Comparison of ENCODE assay signal across 8 mouse cellular contexts in the genomic region with DNA sequence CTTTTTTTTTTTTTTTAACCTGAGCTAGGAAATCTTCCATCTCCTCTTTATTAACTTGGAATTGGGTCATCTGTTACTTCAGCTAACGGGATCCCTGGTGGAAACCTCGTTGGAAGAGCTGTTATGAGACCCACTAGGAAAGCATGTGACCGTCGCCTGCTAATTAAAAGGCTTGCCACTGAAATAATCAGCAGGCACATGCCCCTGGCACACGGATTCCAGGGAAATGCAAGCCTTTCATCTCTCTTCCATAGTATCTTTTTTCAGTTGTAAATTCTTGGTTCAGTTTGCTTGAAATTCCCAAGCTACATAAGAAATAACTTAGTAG. TPM values are rescaled to one million over a fixed set of nuclear protein-coding genes. Genes with fewer than 3 reads are reported as not detected.
DNase-seq lines count a peak whose midpoint lies in the region; ATAC-seq lines count a peak whose summit lies in the region.

No protein-coding gene starts in this region.

- ATAC-seq in heart, embryonic 14.5 days (ENCODE audit: insufficient number of reproducible peaks, insufficient read depth, low FRiP score, low read depth) = no peak
- no peak for ATAC-seq in embryonic facial prominence, embryonic 11.5 days (replicated peaks; ENCODE audit: insufficient number of reproducible peaks, low FRiP score, low TSS enrichment, low read depth)
- no peak for ATAC-seq in intestine, embryonic 15.5 days
- ATAC-seq in midbrain, embryonic 15.5 days (replicated peaks) = peak; percentile 57; the same call in 1 of the 2 replicates

- H3K27me3 ChIP-seq in heart, embryonic 14.5 days (ENCODE audit: control insufficient read depth, insufficient read depth, low read length) = no peaks in the 10 kb centered on the region
- H3K27me3 ChIP-seq in embryonic facial prominence, embryonic 11.5 days (ENCODE audit: control insufficient read depth, insufficient read depth, low read length) = no peaks in the 10 kb centered on the region
- H3K27me3 ChIP-seq in intestine, embryonic 15.5 days (replicated peaks) = no peaks in the 10 kb centered on the region
- H3K27me3 ChIP-seq in midbrain, embryonic 15.5 days (replicated peaks) = no peaks in the 10 kb centered on the region; the same call in 1 of the 2 replicates

- H3K4me3 ChIP-seq in heart, embryonic 14.5 days (ENCODE audit: control insufficient read depth in 1 of 2, insufficient read depth in 1 of 2, low read depth in 1 of 2, low read length in 2 of 2) = no peak overlapping the region
- no peak overlapping the region for H3K4me3 ChIP-seq in embryonic facial prominence, embryonic 11.5 days (ENCODE audit: low read depth, low read length)
- H3K4me3 ChIP-seq in intestine, embryonic 15.5 days (replicated peaks) = no peak overlapping the region
- H3K4me3 ChIP-seq in midbrain, embryonic 15.5 days = no peak overlapping the region

- peak overlapping the region; percentile 34 for H3K4me2 ChIP-seq in heart, embryonic 14.5 days (ENCODE audit: low read length)
- no peak overlapping the region for H3K4me2 ChIP-seq in embryonic facial prominence, embryonic 11.5 days (ENCODE audit: low read depth, low read length)
- 0 out of 2 replicates have a peak overlapping the region, but pooled peaks have one; percentile 17 for H3K4me2 ChIP-seq in intestine, embryonic 15.5 days (replicated peaks)
- H3K4me2 ChIP-seq in midbrain, embryonic 15.5 days = 0 out of 2 replicates have a peak overlapping the region, but pooled peaks have one; percentile 1

- WGBS in heart, embryonic 14.5 days = 3% methylated on average over 5 of the region's 5 CpGs
- WGBS in embryonic facial prominence, embryonic 11.5 days = 25% methylated on average over 5 of the region's 5 CpGs
- WGBS in intestine, embryonic 15.5 days = 27% methylated on average over 5 of the region's 5 CpGs
- WGBS in midbrain, embryonic 15.5 days = 8% methylated on average over 5 of the region's 5 CpGs

- H3K27ac ChIP-seq in heart, embryonic 14.5 days (replicated peaks in 1 of 2; ENCODE audit: control insufficient read depth in 1 of 2, insufficient read depth in 1 of 2, low read depth in 2 of 2, low read length in 2 of 2) = peak overlapping the region; percentile 96 to 98
- peak overlapping the region; percentile 43; the same call in 1 of the 2 replicates for H3K27ac ChIP-seq in embryonic facial prominence, embryonic 11.5 days (replicated peaks; ENCODE audit: low read depth, low read length)
- peak overlapping the region; percentile 79 for H3K27ac ChIP-seq in intestine, embryonic 15.5 days
- H3K27ac ChIP-seq in midbrain, embryonic 15.5 days = peak overlapping the region; percentile 55; the same call in 1 of the 2 replicates

- peak overlapping the region; percentile 58 for H3K9ac ChIP-seq in heart, embryonic 14.5 days (ENCODE audit: low read length)
- H3K9ac ChIP-seq in embryonic facial prominence, embryonic 11.5 days (replicated peaks; ENCODE audit: low read length) = no peak overlapping the region
- no peak overlapping the region for H3K9ac ChIP-seq in intestine, embryonic 15.5 days
- no peak overlapping the region for H3K9ac ChIP-seq in midbrain, embryonic 15.5 days

- DNase-seq in heart, postnatal 10 days = no peak
- no peak for DNase-seq in embryonic facial prominence, embryonic 11.5 days (ENCODE audit: low spot score)
- DNase-seq in thymus, postnatal 4 days = no peak
- DNase-seq in embryo, embryonic 11 days = no peak
- no peak for DNase-seq in urinary bladder, postnatal 14 days (ENCODE audit: low spot score)

- peaks cover 41 to 66% of the 10 kb centered on the region in 2 experiments for H3K4me1 ChIP-seq in heart, embryonic 14.5 days (ENCODE audit: control insufficient read depth in 2 of 2, insufficient read depth in 2 of 2, low read length in 2 of 2)
- peaks cover 13% of the 10 kb centered on the region for H3K4me1 ChIP-seq in embryonic facial prominence, embryonic 11.5 days (ENCODE audit: control insufficient read depth, insufficient read depth, low read length)
- H3K4me1 ChIP-seq in intestine, embryonic 15.5 days (replicated peaks) = peaks cover 49% of the 10 kb centered on the region
- peaks cover 24% of the 10 kb centered on the region for H3K4me1 ChIP-seq in midbrain, embryonic 15.5 days

- H3K9me3 ChIP-seq in heart, embryonic 14.5 days (ENCODE audit: control insufficient read depth, low read length) = peaks cover 8% of the 10 kb centered on the region; the same call in 1 of the 2 replicates
- no peaks in the 10 kb centered on the region for H3K9me3 ChIP-seq in embryonic facial prominence, embryonic 11.5 days (replicated peaks; ENCODE audit: control insufficient read depth, low read length)
- H3K9me3 ChIP-seq in intestine, embryonic 15.5 days = no peaks in the 10 kb centered on the region
- no peaks in the 10 kb centered on the region for H3K9me3 ChIP-seq in midbrain, embryonic 15.5 days

- H3K36me3 ChIP-seq in heart, embryonic 14.5 days (ENCODE audit: control insufficient read depth, insufficient read depth, low read length) = peaks cover 26% of the 10 kb centered on the region
- H3K36me3 ChIP-seq in embryonic facial prominence, embryonic 11.5 days (replicated peaks; ENCODE audit: control insufficient read depth, insufficient read depth, low read depth, low read length) = no peaks in the 10 kb centered on the region
- H3K36me3 ChIP-seq in intestine, embryonic 15.5 days = no peaks in the 10 kb centered on the region; the same call in 1 of the 2 replicates
- H3K36me3 ChIP-seq in midbrain, embryonic 15.5 days (replicated peaks) = no peaks in the 10 kb centered on the region

- intact Hi-C loops in heart, postnatal 10 days (cut with DNase I) = loop anchor here (2.0 to 5.0 kb wide), 3 partner anchors 30 to 69 kb away; no protein-coding TSS in a partner anchor

RNA-seq across cellular contexts. Expression of a gene that starts 21.6 kb away (rescaled TPM):
- 196 and 201 TPM in 2 replicates for polyA plus RNA-seq in heart, embryonic 14.5 days (2014; fragmentation: Nextera tagmentation; extraction: Ambion mirVana)
- total RNA-seq in heart, postnatal 10 days (2021) = 100 to 1,000 TPM; 180 to 214 TPM
- 19.4 and 19.6 TPM in 2 replicates for polyA plus RNA-seq in embryonic facial prominence, embryonic 11.5 days (2014; fragmentation: Nextera tagmentation; extraction: Ambion mirVana)
- polyA plus RNA-seq in intestine, embryonic 15.5 days (2015; fragmentation: Nextera tagmentation; extraction: Ambion mirVana) = 37.5 and 38.9 TPM in 2 replicates
- 10.8 and 11.2 TPM in 2 replicates for polyA plus RNA-seq in midbrain, embryonic 15.5 days (2015; fragmentation: Nextera tagmentation; extraction: Ambion mirVana)

Comparison
In these comparisons a context has a peak if more than half of its experiments do, and no peak if none do; other contexts are left out.
1. H3K27ac ChIP-seq: peak in every context shown above with its lines; median percentile 97 in heart, embryonic 14.5 days; 79 in intestine, embryonic 15.5 days; 55 in midbrain, embryonic 15.5 days; 43 in embryonic facial prominence, embryonic 11.5 days.